Mouse (Mus musculus): Measurements from ENCODE around the gene Cnnm2. TPM values are rescaled to one million over a fixed set of nuclear protein-coding genes. Genes with fewer than 3 reads are reported as not detected.

The Cnnm2 gene
- polyA plus RNA-seq, 1 experiment from 2014 or later, result 2.5 TPM

DNA sequence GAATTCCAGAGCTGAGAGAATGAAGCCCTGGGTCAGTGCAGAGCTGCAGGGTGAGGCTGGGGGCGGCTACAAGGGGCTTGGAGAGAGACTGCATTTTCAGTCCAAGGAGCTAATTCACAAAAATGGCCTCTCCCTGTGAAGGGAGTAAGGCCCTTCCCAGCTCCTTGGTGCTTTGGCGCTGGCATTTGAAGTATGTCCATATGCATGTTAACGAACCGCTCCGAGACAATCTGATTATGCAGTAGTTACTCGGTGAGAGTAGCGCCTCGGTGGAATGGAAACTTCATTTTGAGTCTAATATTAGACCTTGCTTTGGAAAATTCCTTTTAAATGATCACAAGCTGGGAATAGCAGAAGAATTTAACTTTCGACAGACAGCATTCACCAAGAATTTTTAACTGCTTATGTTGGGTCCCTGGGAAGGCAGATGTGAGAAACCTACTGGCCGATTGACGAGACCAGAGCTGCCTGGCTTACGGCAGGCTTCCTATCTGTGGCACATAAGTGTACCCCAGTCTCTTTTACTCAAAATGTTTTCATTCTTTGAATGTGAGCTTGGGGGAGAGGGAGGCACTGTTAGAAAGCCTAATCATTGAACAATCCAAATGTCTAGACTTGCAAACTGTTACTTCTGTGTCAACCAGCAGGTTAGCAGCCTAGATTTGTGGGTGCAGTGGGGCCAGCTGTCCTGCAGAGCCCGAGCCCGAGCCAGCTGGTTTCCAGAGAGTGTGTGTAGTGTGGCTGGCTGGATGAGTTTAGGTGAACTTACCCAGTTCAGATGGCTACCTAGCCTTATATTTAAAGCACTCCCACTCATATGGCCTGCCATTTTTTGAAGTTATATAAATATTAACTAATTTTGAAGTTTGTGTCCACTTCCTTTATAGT lies 87.2 kb downstream of the Cnnm2 start:
- no peaks in the 10 kb centered on the region for H3K9me3 ChIP-seq (ENCODE audit: control insufficient read depth, low read length)
- ATAC-seq (ENCODE audit: insufficient number of reproducible peaks, low FRiP score, low TSS enrichment, low read depth), result no peak
- no peak for DNase-seq (ENCODE audit: low spot score)
- no peak overlapping the region for H3K4me3 ChIP-seq (ENCODE audit: low read depth, low read length)
- no peaks in the 10 kb centered on the region for H3K27me3 ChIP-seq (ENCODE audit: control insufficient read depth, insufficient read depth, low read length)
- H3K36me3 ChIP-seq (ENCODE audit: control insufficient read depth, insufficient read depth, low read length), result no peaks in the 10 kb centered on the region
- H3K4me1 ChIP-seq (ENCODE audit: control insufficient read depth, insufficient read depth, low read length), result no peaks in the 10 kb centered on the region
- no peak overlapping the region for H3K9ac ChIP-seq (ENCODE audit: low read length)
- 80% methylated on average over 14 of the region's 14 CpGs for WGBS
- no peak overlapping the region for H3K4me2 ChIP-seq (ENCODE audit: low read depth, severe bottlenecking)
- no peak overlapping the region for H3K27ac ChIP-seq (replicated peaks; ENCODE audit: low read depth, low read length)

DNA sequence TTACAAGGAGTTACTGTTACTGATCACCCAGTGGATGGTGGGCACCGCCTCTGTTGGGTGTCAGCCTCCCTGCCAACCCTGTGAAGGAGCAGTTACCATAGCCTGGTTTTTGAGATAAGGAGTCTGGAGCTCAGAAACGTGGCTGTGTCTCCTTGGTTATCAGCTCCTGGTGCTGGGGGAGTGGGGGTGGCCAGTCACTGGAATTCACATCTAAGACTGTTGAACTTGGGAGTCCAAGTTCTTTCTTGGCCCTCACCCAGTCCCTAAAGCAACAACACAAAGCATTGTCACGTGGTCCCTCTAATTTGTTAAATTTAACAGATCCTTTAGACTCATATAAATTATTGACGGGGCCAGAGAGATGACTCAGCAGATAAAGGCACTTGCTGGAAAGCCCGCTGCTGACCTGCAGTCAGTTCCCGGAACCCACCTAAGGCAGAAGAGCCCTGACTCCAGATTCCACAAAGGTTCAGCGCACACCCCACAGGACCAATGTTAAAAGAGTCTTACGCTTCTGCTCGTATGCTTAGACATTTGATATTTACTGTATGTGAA lies 88.1 kb downstream of the Cnnm2 start:
- Histone ChIP-seq H3K27me3 (ENCODE audit: control insufficient read depth, insufficient read depth, low read length) (no peaks in the 10 kb centered on the region), H3K4me3 (ENCODE audit: low read depth, low read length) (no peak overlapping the region), H3K36me3 (ENCODE audit: control insufficient read depth, insufficient read depth, low read length) (no peaks in the 10 kb centered on the region), H3K9me3 (ENCODE audit: control insufficient read depth, low read length) (no peaks in the 10 kb centered on the region), H3K9ac (ENCODE audit: low read length) (no peak overlapping the region), H3K4me1 (ENCODE audit: control insufficient read depth, insufficient read depth, low read length) (no peaks in the 10 kb centered on the region), H3K27ac (replicated peaks; ENCODE audit: low read depth, low read length) (no peak overlapping the region), H3K4me2 (ENCODE audit: low read depth, severe bottlenecking) (no peak overlapping the region)
- WGBS, result 72% methylated on average over 9 of the region's 9 CpGs
- no peak for DNase-seq (ENCODE audit: low spot score)
- ATAC-seq (ENCODE audit: insufficient number of reproducible peaks, low FRiP score, low TSS enrichment, low read depth), result no peak

DNA sequence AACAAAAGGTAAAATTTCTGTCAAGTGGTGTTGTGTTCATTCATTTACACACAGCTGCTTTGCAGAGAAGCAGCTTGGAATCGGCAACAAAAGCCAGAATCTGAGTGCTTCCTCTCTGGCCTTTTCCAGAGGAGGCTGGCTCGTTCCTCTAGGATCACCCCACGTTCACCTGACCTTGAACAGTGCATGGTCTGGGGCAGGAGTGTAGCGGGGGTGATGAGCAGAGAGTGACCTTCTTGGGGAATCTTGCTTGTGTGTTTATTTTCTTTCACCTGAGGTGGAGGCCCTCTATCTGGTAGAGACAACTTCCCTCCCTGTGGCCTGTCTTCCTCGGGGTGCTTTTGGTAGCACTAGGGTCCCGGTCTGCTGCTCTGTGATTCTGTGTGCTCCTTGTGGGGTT lies 94.8 kb downstream of the Cnnm2 start:
- ATAC-seq (ENCODE audit: insufficient number of reproducible peaks, low FRiP score, low TSS enrichment, low read depth) (no peak), DNase-seq (ENCODE audit: low spot score) (no peak)
- Histone ChIP-seq H3K4me2 (ENCODE audit: low read depth, severe bottlenecking) (no peak overlapping the region), H3K9me3 (ENCODE audit: control insufficient read depth, low read length) (no peaks in the 10 kb centered on the region), H3K27ac (replicated peaks; ENCODE audit: low read depth, low read length) (no peak overlapping the region), H3K27me3 (ENCODE audit: control insufficient read depth, insufficient read depth, low read length) (no peaks in the 10 kb centered on the region), H3K9ac (ENCODE audit: low read length) (no peak overlapping the region), H3K4me3 (ENCODE audit: low read depth, low read length) (no peak overlapping the region), H3K36me3 (ENCODE audit: control insufficient read depth, insufficient read depth, low read length) (no peaks in the 10 kb centered on the region), H3K4me1 (ENCODE audit: control insufficient read depth, insufficient read depth, low read length) (no peaks in the 10 kb centered on the region)
- 70% methylated on average over 6 of the region's 6 CpGs for WGBS

DNA sequence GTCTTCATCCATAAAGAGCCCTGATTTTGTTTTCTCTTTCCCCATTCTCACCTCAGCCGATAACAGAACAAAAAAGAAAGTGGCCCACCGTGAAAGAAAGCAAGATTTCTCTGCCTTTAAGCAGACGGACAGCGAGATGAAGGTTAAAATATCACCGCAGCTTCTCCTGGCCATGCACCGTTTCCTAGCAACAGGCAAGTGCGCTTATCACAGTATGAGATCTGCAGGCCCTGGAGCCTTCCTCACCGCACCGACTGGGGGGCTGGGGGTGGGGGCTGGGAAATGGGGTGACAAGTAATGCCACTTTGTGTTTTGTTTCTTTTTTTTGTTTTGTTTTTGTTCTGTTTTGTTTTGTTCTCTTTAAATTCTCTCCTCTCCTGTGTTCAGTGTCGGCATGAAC lies 95.4 kb downstream of the Cnnm2 start:
- no peak overlapping the region for H3K9ac ChIP-seq (ENCODE audit: low read length)
- H3K4me1 ChIP-seq (ENCODE audit: control insufficient read depth, insufficient read depth, low read length), result no peaks in the 10 kb centered on the region
- H3K9me3 ChIP-seq (ENCODE audit: control insufficient read depth, low read length), result no peaks in the 10 kb centered on the region
- ATAC-seq (ENCODE audit: insufficient number of reproducible peaks, low FRiP score, low TSS enrichment, low read depth), result no peak
- no peak overlapping the region for H3K27ac ChIP-seq (replicated peaks; ENCODE audit: low read depth, low read length)
- H3K36me3 ChIP-seq (ENCODE audit: control insufficient read depth, insufficient read depth, low read length), result no peaks in the 10 kb centered on the region
- H3K27me3 ChIP-seq (ENCODE audit: control insufficient read depth, insufficient read depth, low read length), result no peaks in the 10 kb centered on the region
- WGBS, result 47% methylated on average over 10 of the region's 10 CpGs
- H3K4me3 ChIP-seq (ENCODE audit: low read depth, low read length), result no peak overlapping the region
- no peak overlapping the region for H3K4me2 ChIP-seq (ENCODE audit: low read depth, severe bottlenecking)
- DNase-seq (ENCODE audit: low spot score), result no peak

DNA sequence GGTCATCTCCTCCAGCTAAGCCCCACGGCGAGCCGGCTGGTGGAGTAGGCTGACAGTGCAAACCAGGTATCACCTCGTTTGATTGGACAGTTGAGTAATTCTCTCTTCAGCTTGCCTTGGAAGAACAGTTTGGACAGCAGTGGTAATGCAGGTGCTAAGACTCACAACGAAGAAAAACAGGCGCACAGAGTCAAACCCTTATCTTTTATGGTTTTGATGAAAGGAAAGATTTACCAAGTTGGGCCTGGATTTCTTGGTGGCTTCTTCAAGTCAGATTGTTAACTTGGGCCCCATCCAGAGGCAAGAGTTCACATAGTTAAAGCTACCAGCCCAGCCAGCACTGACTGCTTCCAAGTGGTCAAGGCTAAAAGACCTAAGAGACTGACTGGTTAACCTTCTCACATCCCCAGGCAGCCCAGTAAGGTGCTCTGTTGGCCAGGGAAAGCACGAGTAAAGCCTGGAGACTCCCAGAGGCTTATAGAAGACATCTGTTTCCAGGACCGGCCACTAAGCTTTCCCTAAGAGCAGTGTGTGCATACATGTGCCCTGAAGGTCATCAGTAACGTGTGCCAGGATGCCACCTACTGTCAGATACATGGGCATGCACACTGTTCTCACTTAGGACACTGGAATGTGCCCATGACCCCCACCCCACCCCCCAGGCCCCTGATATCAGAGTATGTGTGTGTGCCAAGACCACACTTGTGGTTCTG lies 96.0 kb downstream of the Cnnm2 start:
- Histone ChIP-seq H3K36me3 (ENCODE audit: control insufficient read depth, insufficient read depth, low read length) (no peaks in the 10 kb centered on the region), H3K27me3 (ENCODE audit: control insufficient read depth, insufficient read depth, low read length) (no peaks in the 10 kb centered on the region), H3K4me2 (ENCODE audit: low read depth, severe bottlenecking) (no peak overlapping the region), H3K27ac (replicated peaks; ENCODE audit: low read depth, low read length) (no peak overlapping the region), H3K9me3 (ENCODE audit: control insufficient read depth, low read length) (no peaks in the 10 kb centered on the region), H3K4me3 (ENCODE audit: low read depth, low read length) (no peak overlapping the region), H3K4me1 (ENCODE audit: control insufficient read depth, insufficient read depth, low read length) (no peaks in the 10 kb centered on the region), H3K9ac (ENCODE audit: low read length) (no peak overlapping the region)
- 56% methylated on average over 9 of the region's 9 CpGs for WGBS
- DNase-seq (ENCODE audit: low spot score) (no peak), ATAC-seq (ENCODE audit: insufficient number of reproducible peaks, low FRiP score, low TSS enrichment, low read depth) (no peak)

DNA sequence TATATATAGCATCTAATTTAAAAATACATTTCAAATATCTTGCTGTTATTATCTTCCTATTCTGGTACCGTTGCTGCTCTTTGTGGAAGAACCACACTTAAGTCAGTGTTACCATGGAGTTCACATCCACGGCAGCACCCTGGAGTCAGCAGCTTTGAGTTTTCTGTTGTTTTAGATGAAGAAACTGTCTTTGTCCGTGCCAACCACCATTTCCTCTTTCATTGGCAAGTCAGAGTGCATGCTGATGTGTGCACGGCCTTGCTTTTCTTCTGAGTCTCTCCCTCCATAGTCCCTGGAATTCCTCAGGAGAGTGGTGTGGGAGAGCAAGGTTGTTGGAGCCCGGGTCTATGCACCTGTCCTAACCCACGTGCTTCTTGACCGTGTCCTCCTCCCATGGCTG lies 96.8 kb downstream of the Cnnm2 start:
- Histone ChIP-seq H3K4me3 (ENCODE audit: low read depth, low read length) (no peak overlapping the region), H3K27ac (replicated peaks; ENCODE audit: low read depth, low read length) (no peak overlapping the region), H3K27me3 (ENCODE audit: control insufficient read depth, insufficient read depth, low read length) (no peaks in the 10 kb centered on the region), H3K36me3 (ENCODE audit: control insufficient read depth, insufficient read depth, low read length) (no peaks in the 10 kb centered on the region), H3K4me1 (ENCODE audit: control insufficient read depth, insufficient read depth, low read length) (no peaks in the 10 kb centered on the region), H3K4me2 (ENCODE audit: low read depth, severe bottlenecking) (no peak overlapping the region), H3K9me3 (ENCODE audit: control insufficient read depth, low read length) (no peaks in the 10 kb centered on the region), H3K9ac (ENCODE audit: low read length) (no peak overlapping the region)
- DNase-seq (ENCODE audit: low spot score) (no peak), ATAC-seq (ENCODE audit: insufficient number of reproducible peaks, low FRiP score, low TSS enrichment, low read depth) (no peak)
- WGBS, result 87% methylated on average over 7 of the region's 7 CpGs

DNA sequence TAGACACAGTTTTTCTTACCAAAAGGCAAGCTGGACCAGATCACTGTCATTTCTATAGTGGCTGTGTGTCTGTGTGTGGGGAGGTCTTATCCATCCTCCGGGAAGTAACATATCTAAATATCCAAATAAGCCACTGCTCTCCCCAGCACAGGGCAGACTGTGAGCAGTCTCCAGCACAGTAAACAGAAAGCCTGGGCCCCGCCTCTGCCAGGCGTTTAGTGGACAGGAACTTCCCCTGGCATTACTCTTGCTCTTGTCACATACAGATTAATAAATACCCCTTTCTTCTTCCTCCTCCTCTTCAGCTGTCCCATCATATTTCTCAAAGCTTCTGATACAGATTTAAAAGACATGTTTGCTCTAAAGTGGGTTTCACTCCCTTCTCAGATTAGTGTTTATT lies 101.2 kb downstream of the Cnnm2 start:
- Histone ChIP-seq H3K9me3 (ENCODE audit: control insufficient read depth, low read length) (no peaks in the 10 kb centered on the region), H3K4me3 (ENCODE audit: low read depth, low read length) (no peak overlapping the region), H3K27ac (replicated peaks; ENCODE audit: low read depth, low read length) (no peak overlapping the region), H3K4me2 (ENCODE audit: low read depth, severe bottlenecking) (no peak overlapping the region), H3K27me3 (ENCODE audit: control insufficient read depth, insufficient read depth, low read length) (no peaks in the 10 kb centered on the region), H3K36me3 (ENCODE audit: control insufficient read depth, insufficient read depth, low read length) (no peaks in the 10 kb centered on the region), H3K9ac (ENCODE audit: low read length) (no peak overlapping the region), H3K4me1 (ENCODE audit: control insufficient read depth, insufficient read depth, low read length) (no peaks in the 10 kb centered on the region)
- ATAC-seq (ENCODE audit: insufficient number of reproducible peaks, low FRiP score, low TSS enrichment, low read depth), result no peak
- no peak for DNase-seq (ENCODE audit: low spot score)
- WGBS, result 45% methylated on average over 3 of the region's 3 CpGs

DNA sequence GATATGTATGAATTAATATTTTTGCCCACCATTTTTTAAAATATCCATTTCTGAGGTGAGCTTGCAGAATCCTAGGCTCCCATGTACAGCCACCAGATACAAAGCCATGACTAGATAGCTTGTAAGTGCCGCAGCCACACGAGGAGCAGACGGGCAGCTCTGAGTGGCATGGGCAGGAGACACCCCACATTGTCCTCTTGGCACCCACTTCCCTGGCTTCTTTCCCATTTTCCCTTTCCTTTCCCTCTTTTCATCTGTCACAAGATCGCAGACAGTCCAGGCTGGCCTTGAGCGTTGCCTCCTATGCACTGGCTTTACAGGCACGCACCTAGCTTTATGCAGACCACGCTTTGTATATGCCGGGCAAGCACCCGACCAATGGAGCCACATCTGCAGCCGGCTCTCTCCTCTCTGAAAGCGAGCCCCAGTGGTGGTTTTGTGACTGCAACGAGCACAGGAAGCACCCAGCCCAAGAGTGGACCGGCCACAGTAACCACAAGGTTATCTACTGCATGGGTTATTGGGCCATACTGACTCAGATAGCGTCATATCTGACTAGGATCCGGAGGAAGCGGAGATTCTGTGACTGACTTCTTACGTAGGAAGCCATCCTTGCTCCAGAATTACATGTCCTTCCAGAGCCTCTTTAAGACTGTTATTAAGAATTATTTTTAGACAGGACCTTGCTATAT lies 102.0 kb downstream of the Cnnm2 start:
- Histone ChIP-seq H3K36me3 (ENCODE audit: control insufficient read depth, insufficient read depth, low read length) (no peaks in the 10 kb centered on the region), H3K4me3 (ENCODE audit: low read depth, low read length) (no peak overlapping the region), H3K4me2 (ENCODE audit: low read depth, severe bottlenecking) (no peak overlapping the region), H3K27ac (replicated peaks; ENCODE audit: low read depth, low read length) (no peak overlapping the region), H3K9ac (ENCODE audit: low read length) (no peak overlapping the region), H3K4me1 (ENCODE audit: control insufficient read depth, insufficient read depth, low read length) (no peaks in the 10 kb centered on the region), H3K9me3 (ENCODE audit: control insufficient read depth, low read length) (no peaks in the 10 kb centered on the region), H3K27me3 (ENCODE audit: control insufficient read depth, insufficient read depth, low read length) (no peaks in the 10 kb centered on the region)
- DNase-seq (ENCODE audit: low spot score) (no peak), ATAC-seq (ENCODE audit: insufficient number of reproducible peaks, low FRiP score, low TSS enrichment, low read depth) (no peak)
- WGBS, result 86% methylated on average over 17 of the region's 17 CpGs
